Mouse (Mus musculus) liver, adult 2 months (tissue): Measurements from ENCODE around the gene Fam241b.

Experiments
- CTCF ChIP-seq: fragments of 200-500 bp; IDR thresholded peaks from 2 replicates; pipeline ENCODE4 v1.5.1; 2011; ENCODE audit warnings: low read depth, low read length, control low read depth
- POLR2A ChIP-seq: fragments of 200-500 bp; IDR thresholded peaks from 2 replicates; pipeline ENCODE4 v1.6.1; 2011; ENCODE audit warnings: low read length, control low read depth; ENCODE audit not compliant: insufficient read depth; ENCODE audit errors: extremely low read depth

DNA sequence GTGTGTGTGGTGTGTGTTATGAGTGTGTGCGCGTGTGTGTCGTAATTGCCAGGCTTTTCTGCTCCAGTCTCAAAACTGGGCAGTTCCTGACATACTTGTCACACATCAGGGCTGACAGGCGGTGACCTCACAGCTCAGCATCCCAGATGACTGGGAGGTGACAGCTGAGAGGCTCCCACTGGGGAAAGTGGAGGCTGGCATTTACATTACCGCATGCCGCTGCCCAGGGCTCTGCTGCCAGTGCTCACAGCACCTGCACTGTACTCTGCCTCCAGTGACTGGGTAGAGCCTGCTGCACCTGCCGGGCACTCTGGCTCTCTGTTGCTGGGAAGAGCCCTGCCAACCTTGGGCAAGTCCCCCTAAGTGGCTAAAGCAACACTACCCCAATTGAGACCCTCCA lies 47.1 kb upstream of the Fam241b start:
- TF ChIP-seq CTCF (no peak), POLR2A (no peak)
